Mouse (Mus musculus) hindbrain, embryonic 16.5 days (tissue): ENCODE measurements around the gene Dpf2. TPM values are rescaled to one million over a fixed set of nuclear protein-coding genes. Genes with fewer than 3 reads are reported as not detected.

Source experiments
- ATAC-seq: fragments of 200-750 bp; cut with Nextera tagmentation; 2 replicates; pipeline ENCODE4 v1.8.0; 2017; ENCODE audit warnings: moderate TSS enrichment, moderate library complexity
- H3K27ac ChIP-seq: fragments of 300-500 bp; sonication (generic); 2 replicates; pipeline ENCODE4 v1.5.1; 2014; ENCODE audit warnings: low read depth, mild to moderate bottlenecking, control low read depth, low read length, moderate library complexity
- H3K27me3 ChIP-seq: fragments of 300-500 bp; sonication (generic); replicated peaks from 2 replicates; pipeline ENCODE4 v1.6.1; 2014; ENCODE audit warnings: low read length; ENCODE audit not compliant: control insufficient read depth, insufficient read depth
- H3K36me3 ChIP-seq: fragments of 300-500 bp; sonication (generic); 2 replicates; pipeline ENCODE4 v1.6.1; 2014; ENCODE audit warnings: mild to moderate bottlenecking, low read length, moderate library complexity, mixed read lengths; ENCODE audit not compliant: control insufficient read depth, insufficient read depth
- H3K4me1 ChIP-seq: fragments of 300-500 bp; sonication (generic); 2 replicates; pipeline ENCODE4 v1.6.1; 2014; ENCODE audit warnings: low read depth, low read length; ENCODE audit not compliant: control insufficient read depth, insufficient read depth
- H3K4me2 ChIP-seq: fragments of 300-500 bp; sonication (generic); 2 replicates; pipeline ENCODE4 v1.6.1; 2014; ENCODE audit warnings: mild to moderate bottlenecking, low read length, control low read depth, moderate library complexity
- H3K4me3 ChIP-seq: fragments of 300-500 bp; sonication (generic); 2 replicates; pipeline ENCODE4 v1.5.1; 2014; ENCODE audit warnings: mild to moderate bottlenecking, low read length, control low read depth, moderate library complexity
- H3K9ac ChIP-seq: fragments of 300-500 bp; sonication (generic); 2 replicates; pipeline ENCODE4 v1.6.1; 2014; ENCODE audit warnings: low read depth, mild to moderate bottlenecking, control low read depth, low read length, moderate library complexity
- H3K9me3 ChIP-seq: fragments of 300-500 bp; sonication (generic); 2 replicates; pipeline ENCODE4 v1.6.1; 2014; ENCODE audit warnings: mild to moderate bottlenecking, low read length, moderate library complexity; ENCODE audit not compliant: control insufficient read depth
- WGBS: fragments of 180-500 bp; shearing (Covaris S2); extraction: QIAGEN DNeasy Blood & Tissue Kit; methylation state at CpG from one replicate; pipeline ENCODE4 v1.1.7; 2014; 5-methylcytosine and 5-hydroxymethylcytosine counted together
- polyA plus RNA-seq: library from polyadenylated mRNA; unstranded; fragments of >200 nt; fragmentation: Nextera tagmentation; extraction: Ambion mirVana; gene quantifications from 2 replicates; pipeline ENCODE4 v1.2.1, GENCODE M21; 2015

Dpf2 gene
- polyA plus RNA-seq, 1 experiment from 2014 or later = 94.0 TPM

- no peak overlapping the region for H3K4me3 ChIP-seq
- H3K9ac ChIP-seq = no peak overlapping the region
- no peaks in the 10 kb centered on the region for H3K27me3 ChIP-seq
- H3K36me3 ChIP-seq = 0 out of 2 replicates have a peak, but pooled peaks cover 2% of the 10 kb centered on the region
- no peaks in the 10 kb centered on the region for H3K9me3 ChIP-seq
- no peak for ATAC-seq
- WGBS = 91% methylated on average over 16 of the region's 16 CpGs
- H3K4me2 ChIP-seq = no peak overlapping the region
- H3K27ac ChIP-seq = no peak overlapping the region
- H3K4me1 ChIP-seq = no peaks in the 10 kb centered on the region
Measured at GRCm38 (mm10) chr19:5951631-5952030, 38.8 kb upstream of the Dpf2 start.

GRCm38 (mm10) chr19:5950218-5950617 is 37.4 kb upstream of the Dpf2 start:
- no peaks in the 10 kb centered on the region for H3K27me3 ChIP-seq
- H3K4me2 ChIP-seq = no peak overlapping the region
- no peak overlapping the region for H3K9ac ChIP-seq
- H3K36me3 ChIP-seq = 0 out of 2 replicates have a peak, but pooled peaks cover 2% of the 10 kb centered on the region
- H3K4me3 ChIP-seq = no peak overlapping the region
- H3K4me1 ChIP-seq = peaks cover 2% of the 10 kb centered on the region; the same call in 1 of the 2 replicates
- no peak overlapping the region for H3K27ac ChIP-seq
- no peak for ATAC-seq
- H3K9me3 ChIP-seq = no peaks in the 10 kb centered on the region
- WGBS = 94% methylated on average over 11 of the region's 11 CpGs

DNA sequence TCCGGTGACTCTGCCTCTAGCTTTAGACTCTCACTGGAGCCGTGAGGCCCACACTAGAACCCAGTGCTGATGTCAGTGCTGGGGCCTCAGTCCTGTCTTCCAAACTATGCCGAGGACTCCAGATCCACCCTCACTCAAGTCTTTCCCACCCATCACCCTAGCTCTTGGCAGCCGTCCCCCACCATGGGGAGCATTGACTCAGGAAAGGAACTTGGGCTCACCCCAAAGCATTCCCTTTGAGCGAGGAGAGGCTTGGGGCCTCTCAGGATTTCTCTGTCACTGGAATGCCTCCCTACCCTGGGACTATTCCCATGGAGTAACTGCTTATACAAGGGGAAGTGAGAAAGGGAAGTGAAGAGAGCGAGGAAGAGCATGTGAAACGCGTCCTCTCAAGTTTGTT is 33.1 kb upstream of the Dpf2 start:
- Histone ChIP-seq H3K27ac (peak overlapping the region; percentile 51; the same call in 1 of the 2 replicates), H3K9ac (0 out of 2 replicates have a peak overlapping the region, but pooled peaks have one; percentile 9), H3K9me3 (no peaks in the 10 kb centered on the region), H3K4me2 (no peak overlapping the region), H3K4me3 (no peak overlapping the region), H3K27me3 (no peaks in the 10 kb centered on the region), H3K4me1 (peaks cover 2% of the 10 kb centered on the region; the same call in 1 of the 2 replicates), H3K36me3 (no peaks in the 10 kb centered on the region)
- WGBS = 81% methylated on average over 8 of the region's 8 CpGs
- ATAC-seq = no peak

DNA sequence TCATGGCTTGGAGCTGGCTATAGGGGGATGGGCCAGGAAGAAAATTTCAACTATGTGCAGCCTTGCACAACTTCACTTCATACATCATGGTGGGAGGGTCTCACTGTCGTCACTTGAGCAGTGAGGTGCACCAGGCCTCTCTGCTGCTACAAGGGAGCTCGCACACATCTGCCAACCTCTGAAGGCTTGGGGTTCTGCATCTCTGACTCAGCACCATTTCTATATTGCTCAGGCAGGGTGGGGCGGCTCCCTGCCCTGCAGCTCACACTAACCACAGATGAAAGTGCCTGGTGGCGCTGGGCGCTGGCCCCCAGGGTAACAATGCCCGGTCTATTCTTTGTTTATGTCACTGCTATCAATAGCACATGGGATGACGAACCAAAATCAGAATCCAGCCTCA is 32.2 kb upstream of the Dpf2 start:
- Histone ChIP-seq H3K9me3 (no peaks in the 10 kb centered on the region), H3K27me3 (no peaks in the 10 kb centered on the region), H3K9ac (no peak overlapping the region), H3K4me1 (peaks cover 4% of the 10 kb centered on the region; the same call in 1 of the 2 replicates), H3K4me3 (no peak overlapping the region), H3K4me2 (no peak overlapping the region), H3K27ac (no peak overlapping the region; the same call in 1 of the 2 replicates), H3K36me3 (no peaks in the 10 kb centered on the region)
- ATAC-seq = peak; percentile 37; the same call in 1 of the 2 replicates
- WGBS = 86% methylated on average over 7 of the region's 7 CpGs

DNA sequence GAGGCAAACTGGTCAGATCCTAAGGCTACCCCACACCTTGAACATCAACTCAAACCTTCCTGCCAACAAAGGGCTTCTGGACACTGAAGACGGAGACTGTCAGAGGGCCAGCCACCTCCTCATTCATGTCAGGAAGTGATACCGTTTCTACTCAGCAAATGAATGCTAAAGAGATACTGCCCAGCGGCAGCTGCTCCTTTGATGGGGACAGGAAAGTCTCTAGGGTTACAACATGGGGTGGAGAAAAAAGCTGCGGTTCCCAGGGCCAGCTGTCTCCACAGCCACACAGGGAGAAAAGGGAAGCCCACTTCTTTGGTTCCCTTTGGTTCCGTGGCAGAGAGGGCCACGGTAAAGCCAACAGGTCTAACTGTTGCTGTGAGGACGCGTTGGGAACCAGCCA is 31.3 kb upstream of the Dpf2 start:
- Histone ChIP-seq H3K4me2 (no peak overlapping the region), H3K4me1 (peaks cover 9% of the 10 kb centered on the region), H3K9ac (no peak overlapping the region), H3K36me3 (no peaks in the 10 kb centered on the region), H3K27ac (no peak overlapping the region), H3K27me3 (no peaks in the 10 kb centered on the region), H3K4me3 (no peak overlapping the region), H3K9me3 (no peaks in the 10 kb centered on the region)
- ATAC-seq = no peak
- 75% methylated on average over 8 of the region's 8 CpGs for WGBS

DNA sequence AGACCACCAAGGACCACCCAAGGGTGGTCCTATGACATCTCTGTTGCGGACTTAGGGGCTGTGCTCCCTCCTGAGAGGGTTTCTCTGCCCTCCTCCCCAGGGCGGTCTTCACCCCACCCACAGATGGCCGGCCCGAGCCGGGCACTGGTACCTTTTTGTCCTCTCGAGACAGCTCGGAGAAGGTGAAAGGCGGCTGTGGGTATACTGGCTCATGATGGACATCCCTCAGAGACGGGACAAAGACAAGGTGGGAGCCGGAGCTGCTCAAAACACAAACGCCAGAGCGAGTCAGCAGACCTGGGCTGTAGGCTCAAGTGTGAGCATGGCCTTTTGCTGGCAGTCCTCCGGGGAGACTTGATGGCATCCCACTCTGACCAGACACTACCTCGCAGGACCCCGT is 30.6 kb upstream of the Dpf2 start:
- Histone ChIP-seq H3K4me1 (peaks cover 9% of the 10 kb centered on the region), H3K4me3 (no peak overlapping the region), H3K27me3 (no peaks in the 10 kb centered on the region), H3K27ac (no peak overlapping the region), H3K9me3 (no peaks in the 10 kb centered on the region), H3K36me3 (no peaks in the 10 kb centered on the region), H3K9ac (no peak overlapping the region), H3K4me2 (no peak overlapping the region)
- WGBS = 91% methylated on average over 15 of the region's 15 CpGs
- ATAC-seq = no peak

DNA sequence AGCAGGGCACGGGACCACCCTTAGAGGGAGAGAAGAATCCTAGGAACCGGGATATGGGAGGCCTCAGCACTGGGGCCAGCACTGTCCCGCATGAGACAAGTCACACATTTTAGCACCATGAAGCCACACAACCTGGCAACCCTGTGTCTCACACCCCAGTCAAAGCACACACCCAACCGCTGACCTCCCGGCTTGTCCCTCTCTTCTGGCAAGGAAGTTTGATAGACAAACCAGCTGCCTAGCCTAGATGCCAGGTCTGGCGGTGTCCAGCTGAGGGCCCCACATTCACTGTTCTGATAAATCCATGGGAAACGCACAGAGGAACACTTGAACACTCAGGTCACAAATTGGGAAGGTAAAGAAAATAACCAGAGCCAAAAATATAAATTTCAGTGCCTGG is 29.8 kb upstream of the Dpf2 start:
- H3K36me3 ChIP-seq = no peaks in the 10 kb centered on the region
- ATAC-seq = no peak
- no peak overlapping the region for H3K4me2 ChIP-seq
- WGBS = 86% methylated on average over 7 of the region's 7 CpGs
- H3K9ac ChIP-seq = no peak overlapping the region
- H3K27ac ChIP-seq = no peak overlapping the region
- no peak overlapping the region for H3K4me3 ChIP-seq
- no peaks in the 10 kb centered on the region for H3K27me3 ChIP-seq
- no peaks in the 10 kb centered on the region for H3K9me3 ChIP-seq
- H3K4me1 ChIP-seq = peaks cover 16% of the 10 kb centered on the region

DNA sequence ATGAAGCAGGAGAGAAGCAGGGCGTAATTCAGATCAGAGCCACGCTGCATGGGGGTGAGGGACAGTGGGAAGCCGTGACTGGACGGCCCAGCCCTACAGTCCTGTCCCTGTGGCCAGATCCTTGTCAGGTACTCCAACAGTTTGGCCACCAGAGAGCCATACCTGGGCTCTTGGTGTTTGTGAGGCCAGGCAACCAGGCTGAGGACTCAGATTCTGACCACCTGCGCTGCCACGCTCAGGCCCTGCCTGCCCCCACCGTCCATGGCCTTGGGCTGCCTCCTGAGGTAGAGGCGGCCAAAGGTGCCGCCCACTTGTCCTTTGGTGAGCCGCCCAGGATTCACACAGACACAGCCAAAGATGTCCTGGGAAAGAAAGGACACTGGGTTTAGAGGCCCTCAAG is 27.8 kb upstream of the Dpf2 start:
- Histone ChIP-seq H3K4me2 (no peak overlapping the region), H3K36me3 (no peaks in the 10 kb centered on the region), H3K27ac (peak overlapping the region; percentile 37), H3K9me3 (no peaks in the 10 kb centered on the region), H3K9ac (no peak overlapping the region), H3K4me3 (no peak overlapping the region), H3K27me3 (no peaks in the 10 kb centered on the region), H3K4me1 (peaks cover 21% of the 10 kb centered on the region)
- no peak for ATAC-seq
- WGBS = 86% methylated on average over 10 of the region's 10 CpGs

DNA sequence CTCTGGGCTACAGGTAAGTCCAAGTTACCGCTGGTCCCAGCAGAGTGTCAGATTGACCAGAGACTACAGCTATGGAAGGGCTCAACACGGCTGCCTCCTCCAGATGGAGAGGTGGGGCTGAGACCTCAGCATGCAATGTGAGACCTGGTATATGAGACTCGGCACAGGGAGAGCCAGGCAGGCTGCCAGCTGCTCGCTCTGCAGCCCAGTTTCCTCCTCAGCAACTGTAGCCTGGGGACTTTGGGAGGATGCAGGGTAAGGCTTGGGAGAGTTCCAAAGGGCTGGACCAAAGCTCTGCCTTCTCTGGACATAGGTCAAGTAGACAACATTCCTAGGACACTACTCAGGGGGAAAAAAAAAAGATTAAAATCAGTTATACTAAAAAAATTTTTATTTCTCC is 27.4 kb upstream of the Dpf2 start:
- Histone ChIP-seq H3K9ac (no peak overlapping the region), H3K4me1 (peaks cover 19% of the 10 kb centered on the region), H3K4me3 (no peak overlapping the region), H3K4me2 (no peak overlapping the region), H3K27me3 (no peaks in the 10 kb centered on the region), H3K9me3 (no peaks in the 10 kb centered on the region), H3K27ac (peak overlapping the region; percentile 67), H3K36me3 (no peaks in the 10 kb centered on the region)
- peak; percentile 61 for ATAC-seq
- 54% methylated on average over 4 of the region's 4 CpGs for WGBS

GRCm38 (mm10) chr19:5939715-5940114 is 26.9 kb upstream of the Dpf2 start:
- Histone ChIP-seq H3K36me3 (no peaks in the 10 kb centered on the region), H3K4me1 (peaks cover 19% of the 10 kb centered on the region), H3K9me3 (no peaks in the 10 kb centered on the region), H3K27ac (peak overlapping the region; percentile 67), H3K9ac (no peak overlapping the region), H3K4me3 (no peak overlapping the region), H3K4me2 (no peak overlapping the region), H3K27me3 (no peaks in the 10 kb centered on the region)
- ATAC-seq = no peak
- WGBS = 54% methylated on average over 5 of the region's 5 CpGs
